Mouse (Mus musculus): ENCODE results near the gene Tecta.

DNA sequence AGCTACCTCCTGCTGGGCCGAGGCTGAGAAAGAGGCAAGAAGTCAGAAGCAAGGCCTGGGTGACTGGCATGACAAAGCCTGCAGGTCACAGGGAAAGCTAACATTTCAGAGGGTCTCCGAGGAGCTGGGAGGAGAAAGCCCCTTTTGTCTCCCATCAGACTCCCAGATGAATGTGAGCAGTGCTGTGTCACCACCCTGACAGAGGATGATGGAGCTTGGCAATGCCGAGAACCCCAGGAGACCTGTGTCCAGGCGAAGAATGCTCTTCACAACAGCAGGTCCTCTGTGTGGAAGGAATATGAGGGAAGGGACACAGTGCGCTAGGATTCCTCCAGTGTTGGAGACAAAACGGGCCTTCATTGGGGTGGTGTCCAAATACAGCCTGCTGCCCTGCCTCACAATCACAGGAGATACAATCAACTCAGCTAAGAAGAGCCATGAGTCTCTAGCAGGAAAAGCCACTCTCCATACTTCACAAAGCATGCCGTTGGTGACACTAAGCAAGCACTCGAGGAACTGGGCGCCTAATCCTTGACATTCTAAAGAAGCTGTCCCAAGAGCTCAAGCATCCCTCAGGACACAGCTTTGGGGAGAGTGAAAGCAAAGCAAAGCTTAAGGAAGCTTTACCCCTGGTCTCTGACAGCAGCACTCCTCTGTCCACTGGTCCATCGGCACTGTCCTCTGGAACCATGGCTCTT lies 27.1 kb upstream of the Tecta start:
- TF ChIP-seq POLR2A (IDR thresholded peaks at IDR 0.05; ENCODE audit: borderline replicate concordance, low read depth, low read length) = no peak
- no peak for TF ChIP-seq CTCF (IDR thresholded peaks at IDR 0.05; ENCODE audit: low read depth, low read length)

Measured in bone marrow macrophage, adult 2 months (primary cell).